Mouse (Mus musculus) limb, embryonic 13.5 days (tissue): ENCODE measurements around the gene Sun1. TPM values are rescaled to one million over a fixed set of nuclear protein-coding genes. Genes with fewer than 3 reads are reported as not detected.
A peak's percentile ranks its signal among the peaks of the same experiment; 100 is the strongest.

Source experiments
- ATAC-seq: fragments of 200-750 bp; cut with Nextera tagmentation; 2 replicates; pipeline ENCODE4 v1.8.0; 2017; ENCODE audit warnings: low read depth, moderate number of reproducible peaks, moderate TSS enrichment; ENCODE audit not compliant: low FRiP score
- H3K27ac ChIP-seq: fragments of 300-500 bp; sonication (generic); 2 replicates; pipeline ENCODE4 v1.5.1; 2015; ENCODE audit warnings: inconsistent platforms, mild to moderate bottlenecking, moderate library complexity
- H3K27me3 ChIP-seq: fragments of 300-500 bp; sonication (generic); 2 replicates; pipeline ENCODE4 v1.6.1; 2015; ENCODE audit warnings: mild to moderate bottlenecking, inconsistent platforms
- H3K36me3 ChIP-seq: fragments of 300-500 bp; sonication (generic); 2 replicates; pipeline ENCODE4 v1.6.1; 2015; ENCODE audit warnings: inconsistent platforms, mild to moderate bottlenecking, moderate library complexity
- H3K4me1 ChIP-seq: fragments of 300-500 bp; sonication (generic); 2 replicates; pipeline ENCODE4 v1.6.1; 2015; ENCODE audit warnings: inconsistent platforms
- H3K4me2 ChIP-seq: fragments of 300-500 bp; sonication (generic); replicated peaks from 2 replicates; pipeline ENCODE4 v1.6.1; 2015; ENCODE audit warnings: inconsistent platforms, mild to moderate bottlenecking, moderate library complexity
- H3K4me3 ChIP-seq: fragments of 300-500 bp; sonication (generic); 2 replicates; pipeline ENCODE4 v1.5.1; 2015; ENCODE audit warnings: moderate library complexity, mild to moderate bottlenecking, inconsistent platforms
- H3K9ac ChIP-seq: fragments of 300-500 bp; sonication (generic); 2 replicates; pipeline ENCODE4 v1.6.1; 2015; ENCODE audit warnings: mild to moderate bottlenecking, inconsistent platforms
- H3K9me3 ChIP-seq: fragments of 300-500 bp; sonication (generic); 2 replicates; pipeline ENCODE4 v1.6.1; 2016; ENCODE audit warnings: inconsistent platforms
- WGBS: fragments of 180-500 bp; shearing (Covaris S2); methylation state at CpG from one replicate; pipeline ENCODE4 v1.1.7; 2015; 5-methylcytosine and 5-hydroxymethylcytosine counted together
- polyA plus RNA-seq: library from polyadenylated mRNA; unstranded; fragments of >200 nt; fragmentation: Nextera tagmentation; extraction: Ambion mirVana; gene quantifications from 2 replicates; pipeline ENCODE4 v1.2.1, GENCODE M21; 2015

Sun1 gene
- polyA plus RNA-seq, 1 experiment from 2014 or later: 51.1 TPM

GRCm38 (mm10) chr5:139209685-139210026 is 9.2 kb downstream of the Sun1 start:
- 94% methylated on average over 7 of the region's 7 CpGs for WGBS
- Histone ChIP-seq H3K9ac (no peak overlapping the region), H3K4me2 (no peak overlapping the region), H3K9me3 (no peaks in the 10 kb centered on the region), H3K36me3 (peaks cover 37% of the 10 kb centered on the region), H3K27me3 (no peaks in the 10 kb centered on the region), H3K27ac (no peak overlapping the region), H3K4me1 (peaks cover 8% of the 10 kb centered on the region), H3K4me3 (no peak overlapping the region)
- no peak for ATAC-seq

- no peak overlapping the region for H3K4me2 ChIP-seq
- no peak overlapping the region for H3K27ac ChIP-seq
- peaks cover 52% of the 10 kb centered on the region for H3K36me3 ChIP-seq
- no peaks in the 10 kb centered on the region for H3K4me1 ChIP-seq
- 90% methylated on average over 11 of the region's 11 CpGs for WGBS
- no peak overlapping the region for H3K4me3 ChIP-seq
- ATAC-seq: no peak
- no peaks in the 10 kb centered on the region for H3K27me3 ChIP-seq
- no peak overlapping the region for H3K9ac ChIP-seq
- H3K9me3 ChIP-seq: no peaks in the 10 kb centered on the region
Observed at GRCm38 (mm10) chr5:139211737-139212385, 11.4 kb downstream of the Sun1 start.

- Histone ChIP-seq H3K9me3 (no peaks in the 10 kb centered on the region), H3K9ac (no peak overlapping the region), H3K4me3 (no peak overlapping the region), H3K4me1 (no peaks in the 10 kb centered on the region), H3K27me3 (no peaks in the 10 kb centered on the region), H3K27ac (no peak overlapping the region), H3K36me3 (peaks cover 48% of the 10 kb centered on the region), H3K4me2 (no peak overlapping the region)
- ATAC-seq: no peak
Observed at GRCm38 (mm10) chr5:139214298-139214697, 13.9 kb downstream of the Sun1 start.

GRCm38 (mm10) chr5:139215184-139215583 is 14.7 kb downstream of the Sun1 start:
- H3K4me2 ChIP-seq: no peak overlapping the region
- no peak overlapping the region for H3K4me3 ChIP-seq
- H3K9me3 ChIP-seq: no peaks in the 10 kb centered on the region
- H3K27ac ChIP-seq: no peak overlapping the region
- H3K9ac ChIP-seq: no peak overlapping the region
- peaks cover 48% of the 10 kb centered on the region for H3K36me3 ChIP-seq
- WGBS: 95% methylated on average over 5 of the region's 5 CpGs
- no peaks in the 10 kb centered on the region for H3K27me3 ChIP-seq
- H3K4me1 ChIP-seq: no peaks in the 10 kb centered on the region
- no peak for ATAC-seq

- Histone ChIP-seq H3K9ac (no peak overlapping the region), H3K36me3 (peaks cover 48% of the 10 kb centered on the region), H3K27me3 (no peaks in the 10 kb centered on the region), H3K4me3 (no peak overlapping the region), H3K27ac (no peak overlapping the region), H3K4me2 (no peak overlapping the region), H3K9me3 (no peaks in the 10 kb centered on the region), H3K4me1 (no peaks in the 10 kb centered on the region)
- WGBS: 89% methylated on average over 2 of the region's 2 CpGs
- ATAC-seq: no peak
Observed at GRCm38 (mm10) chr5:139216121-139216520, 15.7 kb downstream of the Sun1 start.

GRCm38 (mm10) chr5:139216774-139217173 is 16.3 kb downstream of the Sun1 start:
- H3K4me3 ChIP-seq: no peak overlapping the region
- H3K9ac ChIP-seq: no peak overlapping the region
- no peaks in the 10 kb centered on the region for H3K4me1 ChIP-seq
- no peak overlapping the region for H3K27ac ChIP-seq
- no peaks in the 10 kb centered on the region for H3K9me3 ChIP-seq
- no peak; the same call in 1 of the 2 replicates for ATAC-seq
- H3K4me2 ChIP-seq: no peak overlapping the region
- 81% methylated on average over 3 of the region's 3 CpGs for WGBS
- H3K27me3 ChIP-seq: no peaks in the 10 kb centered on the region
- H3K36me3 ChIP-seq: peaks cover 53% of the 10 kb centered on the region

GRCm38 (mm10) chr5:139220006-139220515 is 19.6 kb downstream of the Sun1 start:
- Histone ChIP-seq H3K27me3 (no peaks in the 10 kb centered on the region), H3K4me3 (no peak overlapping the region), H3K9ac (no peak overlapping the region), H3K27ac (no peak overlapping the region), H3K36me3 (peaks cover 68% of the 10 kb centered on the region), H3K4me1 (no peaks in the 10 kb centered on the region), H3K9me3 (no peaks in the 10 kb centered on the region), H3K4me2 (no peak overlapping the region)
- ATAC-seq: peak; percentile 32; the same call in 1 of the 2 replicates
- 93% methylated on average over 4 of the region's 4 CpGs for WGBS

GRCm38 (mm10) chr5:139220610-139221009 is 20.2 kb downstream of the Sun1 start:
- Histone ChIP-seq H3K4me1 (no peaks in the 10 kb centered on the region), H3K27ac (no peak overlapping the region), H3K9me3 (no peaks in the 10 kb centered on the region), H3K9ac (no peak overlapping the region), H3K27me3 (no peaks in the 10 kb centered on the region), H3K4me2 (no peak overlapping the region), H3K4me3 (no peak overlapping the region), H3K36me3 (peaks cover 67% of the 10 kb centered on the region)
- ATAC-seq: no peak
- 83% methylated on average over 4 of the region's 4 CpGs for WGBS

- Histone ChIP-seq H3K9ac (no peak overlapping the region), H3K36me3 (peaks cover 78% of the 10 kb centered on the region), H3K9me3 (no peaks in the 10 kb centered on the region), H3K4me1 (no peaks in the 10 kb centered on the region), H3K27me3 (no peaks in the 10 kb centered on the region), H3K4me3 (no peak overlapping the region), H3K4me2 (no peak overlapping the region), H3K27ac (no peak overlapping the region)
- no peak for ATAC-seq
- WGBS: 87% methylated on average over 10 of the region's 10 CpGs
Observed at GRCm38 (mm10) chr5:139223331-139223730, 22.9 kb downstream of the Sun1 start.

- H3K4me2 ChIP-seq: no peak overlapping the region
- no peak overlapping the region for H3K9ac ChIP-seq
- 94% methylated on average over 4 of the region's 4 CpGs for WGBS
- H3K36me3 ChIP-seq: peaks cover 91% of the 10 kb centered on the region
- H3K27me3 ChIP-seq: no peaks in the 10 kb centered on the region
- no peaks in the 10 kb centered on the region for H3K4me1 ChIP-seq
- ATAC-seq: no peak
- H3K9me3 ChIP-seq: no peaks in the 10 kb centered on the region
- H3K27ac ChIP-seq: no peak overlapping the region
- no peak overlapping the region for H3K4me3 ChIP-seq
Observed at GRCm38 (mm10) chr5:139227236-139227635, 26.8 kb downstream of the Sun1 start.

- Histone ChIP-seq H3K4me3 (no peak overlapping the region), H3K9ac (no peak overlapping the region), H3K27ac (no peak overlapping the region), H3K4me1 (no peaks in the 10 kb centered on the region), H3K4me2 (no peak overlapping the region), H3K36me3 (peaks cover 93% of the 10 kb centered on the region), H3K27me3 (no peaks in the 10 kb centered on the region), H3K9me3 (no peaks in the 10 kb centered on the region)
- no peak for ATAC-seq
- WGBS: 92% methylated on average over 2 of the region's 2 CpGs
Observed at GRCm38 (mm10) chr5:139227645-139228044, 27.2 kb downstream of the Sun1 start.

GRCm38 (mm10) chr5:139228318-139228717 is 27.9 kb downstream of the Sun1 start:
- H3K9ac ChIP-seq: no peak overlapping the region
- H3K27ac ChIP-seq: no peak overlapping the region
- no peak overlapping the region for H3K4me3 ChIP-seq
- H3K9me3 ChIP-seq: no peaks in the 10 kb centered on the region
- no peak for ATAC-seq
- WGBS: 93% methylated on average over 3 of the region's 3 CpGs
- no peak overlapping the region for H3K4me2 ChIP-seq
- no peaks in the 10 kb centered on the region for H3K4me1 ChIP-seq
- H3K36me3 ChIP-seq: peaks cover 96% of the 10 kb centered on the region
- H3K27me3 ChIP-seq: no peaks in the 10 kb centered on the region

- no peak overlapping the region for H3K4me3 ChIP-seq
- H3K27me3 ChIP-seq: no peaks in the 10 kb centered on the region
- no peaks in the 10 kb centered on the region for H3K4me1 ChIP-seq
- no peak overlapping the region for H3K27ac ChIP-seq
- no peak overlapping the region for H3K9ac ChIP-seq
- H3K36me3 ChIP-seq: peaks cover 96% of the 10 kb centered on the region
- no peaks in the 10 kb centered on the region for H3K9me3 ChIP-seq
- no peak overlapping the region for H3K4me2 ChIP-seq
- no peak for ATAC-seq
- 96% methylated on average over 3 of the region's 3 CpGs for WGBS
Observed at GRCm38 (mm10) chr5:139229716-139230115, 29.3 kb downstream of the Sun1 start.
